Mouse (Mus musculus): Measurements from ENCODE around the gene Pramef25. TPM values are rescaled to one million over a fixed set of nuclear protein-coding genes. Genes with fewer than 3 reads are reported as not detected.

Pramef25 gene
- polyA plus RNA-seq, 1 experiment from 2014 or later: not detected

Other genes starting within 250 kb of the Pramef25 start
- gene Gm13089, start 248.3 kb downstream of the Pramef25 start, polyA plus RNA-seq (2015; fragmentation: Nextera tagmentation; extraction: Ambion mirVana): not detected in 2 replicates
- gene Gm13078, start 231.6 kb downstream of the Pramef25 start, polyA plus RNA-seq (2015; fragmentation: Nextera tagmentation; extraction: Ambion mirVana): not detected in 2 replicates
- gene Gm13023, start 161.7 kb downstream of the Pramef25 start, polyA plus RNA-seq (2015; fragmentation: Nextera tagmentation; extraction: Ambion mirVana): not detected in 2 replicates
- gene Gm13084, start 134.9 kb downstream of the Pramef25 start, polyA plus RNA-seq (2015; fragmentation: Nextera tagmentation; extraction: Ambion mirVana): not detected in 2 replicates
- not detected in 2 replicates for gene Gm13103, start 104.5 kb downstream of the Pramef25 start, polyA plus RNA-seq (2015; fragmentation: Nextera tagmentation; extraction: Ambion mirVana)
- not detected in 2 replicates for gene Pramef6, start 50.6 kb downstream of the Pramef25 start, polyA plus RNA-seq (2015; fragmentation: Nextera tagmentation; extraction: Ambion mirVana)
- gene Gm13101, start 15.9 kb upstream of the Pramef25 start, polyA plus RNA-seq (2015; fragmentation: Nextera tagmentation; extraction: Ambion mirVana): not detected in 2 replicates
- gene Pramef17, start 43.4 kb upstream of the Pramef25 start, polyA plus RNA-seq (2015; fragmentation: Nextera tagmentation; extraction: Ambion mirVana): not detected in 2 replicates
- not detected in 2 replicates for gene Pramel4, start 108.1 kb upstream of the Pramef25 start, polyA plus RNA-seq (2015; fragmentation: Nextera tagmentation; extraction: Ambion mirVana)
- gene Gm13102, start 155.5 kb upstream of the Pramef25 start, polyA plus RNA-seq (2015; fragmentation: Nextera tagmentation; extraction: Ambion mirVana): not detected in 2 replicates
- not detected in 2 replicates for gene Oog3, start 211.6 kb upstream of the Pramef25 start, polyA plus RNA-seq (2015; fragmentation: Nextera tagmentation; extraction: Ambion mirVana)
- gene Oog2, start 239.7 kb upstream of the Pramef25 start, polyA plus RNA-seq (2015; fragmentation: Nextera tagmentation; extraction: Ambion mirVana): not detected in 2 replicates